Mouse (Mus musculus): ENCODE data around the gene Ppm1g. TPM values are rescaled to one million over a fixed set of nuclear protein-coding genes. Genes with fewer than 3 reads are reported as not detected.

Gene Ppm1g
- total RNA-seq, 2 experiments from 2014 or later: 38.0 to 39.8 TPM

Other genes with a start within 250 kb of the Ppm1g start
- gene Atraid, start 172.4 kb downstream of the Ppm1g start, total RNA-seq (2021): 10 to 100 TPM; 56.7 to 63.5 TPM
- 1 to 10 TPM; 2.5 to 2.8 TPM for gene Slc5a6, start 171.8 kb downstream of the Ppm1g start, total RNA-seq (2021)
- gene Cad, start 165.9 kb downstream of the Ppm1g start, total RNA-seq (2021): 10 to 100 TPM; 12.3 to 19.9 TPM
- gene Dnajc5g, start 114.4 kb downstream of the Ppm1g start, total RNA-seq (2021): not detected
- gene Slc30a3, start 112.5 kb downstream of the Ppm1g start, total RNA-seq (2021): under 1 TPM in 1 of 2 experiments, not detected in 1; 0.10 TPM
- gene Trim54, start 104.0 kb downstream of the Ppm1g start, total RNA-seq (2021): 100 to 1,000 TPM; 190 to 215 TPM
- gene Ucn, start 81.9 kb downstream of the Ppm1g start, total RNA-seq (2021): not detected
- 10 to 100 TPM; 33.9 to 37.3 TPM for gene Mpv17, start 66.4 kb downstream of the Ppm1g start, total RNA-seq (2021)
- under 1 TPM; 0.25 to 0.60 TPM for gene Gm29609, start 40.8 kb downstream of the Ppm1g start, total RNA-seq (2021)
- 10 to 100 TPM; 23.2 to 28.6 TPM for gene Gtf3c2, start 40.5 kb downstream of the Ppm1g start, total RNA-seq (2021)
- gene Snx17, start 27.5 kb downstream of the Ppm1g start, total RNA-seq (2021): 10 to 100 TPM; 42.4 to 42.7 TPM
- gene Eif2b4, start 27.3 kb downstream of the Ppm1g start, total RNA-seq (2021): 10 to 100 TPM; 44.4 to 48.7 TPM
- gene Zfp513, start 18.4 kb downstream of the Ppm1g start, total RNA-seq (2021): 1 to 10 TPM; 7.1 TPM
- gene Nrbp1, start 20.2 kb upstream of the Ppm1g start, total RNA-seq (2021): 10 to 100 TPM; 61.1 to 63.4 TPM
- gene Gm9970, start 20.5 kb upstream of the Ppm1g start, total RNA-seq (2021): not detected
- 1 to 10 TPM in 1 of 2 experiments, under 1 TPM in 1; 0.47 to 1.9 TPM for gene Krtcap3, start 31.0 kb upstream of the Ppm1g start, total RNA-seq (2021)
- gene Ift172, start 70.4 kb upstream of the Ppm1g start, total RNA-seq (2021): 10 to 100 TPM; 19.6 to 21.2 TPM
- 1 to 10 TPM; 3.5 to 4.9 TPM for gene Fndc4, start 75.4 kb upstream of the Ppm1g start, total RNA-seq (2021)
- not detected for gene Gckr, start 76.8 kb upstream of the Ppm1g start, total RNA-seq (2021)
- gene Zfp512, start 231.7 kb upstream of the Ppm1g start, total RNA-seq (2021): 10 to 100 TPM; 11.2 to 12.1 TPM

All from gastrocnemius, postnatal 14 days (tissue).